Mouse (Mus musculus): ENCODE measurements around the gene Skap1. TPM values are rescaled to one million over a fixed set of nuclear protein-coding genes. Genes with fewer than 3 reads are reported as not detected.

Skap1 gene
- polyA plus RNA-seq, 1 experiment, result 2.3 TPM

DNA sequence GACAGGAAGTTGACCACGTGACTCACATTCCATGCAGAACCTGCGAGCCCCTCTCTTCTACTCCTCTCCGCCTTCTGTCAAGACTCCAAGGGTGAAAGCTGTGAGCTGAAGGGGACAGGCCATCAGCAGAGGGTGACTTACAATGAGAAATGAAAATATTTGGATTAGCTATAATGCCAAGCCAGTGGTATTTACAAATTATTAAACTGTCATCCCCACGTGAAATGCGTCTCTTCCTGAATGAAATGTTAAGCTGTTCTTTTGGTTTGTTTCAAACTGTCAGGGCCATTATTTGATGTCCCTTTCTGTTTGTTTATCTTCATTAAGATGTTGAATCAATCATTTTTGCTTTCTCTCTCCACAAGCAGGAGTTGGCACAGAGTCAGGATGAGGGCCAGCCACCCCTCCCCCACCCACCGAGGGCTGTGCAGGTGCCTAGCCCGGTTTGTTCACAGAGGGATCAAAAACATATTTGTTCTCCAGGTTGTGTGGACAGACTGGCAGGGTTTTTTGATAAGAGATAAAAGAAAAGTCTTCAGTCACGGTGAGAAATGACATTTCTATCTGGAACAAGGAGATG lies 210.5 kb downstream of the Skap1 start:
- no peak for DNase-seq (ENCODE audit: low read depth)
- no peak for TF ChIP-seq CTCF (IDR thresholded peaks at IDR 0.05; ENCODE audit: borderline replicate concordance, extremely low read depth, insufficient read depth, insufficient read length)
- no peak for TF ChIP-seq POLR2A (IDR thresholded peaks at IDR 0.05; ENCODE audit: borderline replicate concordance, extremely low read depth, insufficient read depth, insufficient read length, poor library complexity, severe bottlenecking)

DNA sequence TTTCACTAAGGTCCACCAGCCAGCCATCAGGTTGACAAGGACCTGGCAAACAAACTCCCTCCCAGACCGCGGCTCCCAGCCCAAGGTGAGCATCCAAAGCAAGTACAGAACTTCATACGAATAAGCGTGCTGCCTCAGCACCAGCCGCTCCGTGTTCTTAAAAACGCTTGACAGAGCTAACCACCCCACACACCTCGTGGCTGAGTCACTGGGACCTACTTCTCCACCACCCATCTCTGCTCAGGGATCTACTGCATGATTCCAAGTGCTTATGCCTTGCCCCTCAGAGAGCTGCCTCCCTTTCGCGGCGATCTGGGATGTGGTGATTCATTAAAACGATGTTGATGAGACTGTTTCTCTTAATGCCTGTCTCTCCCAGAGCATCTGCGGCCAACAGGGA lies 213.6 kb downstream of the Skap1 start:
- TF ChIP-seq CTCF (IDR thresholded peaks at IDR 0.05; ENCODE audit: borderline replicate concordance, extremely low read depth, insufficient read depth, insufficient read length), result no peak
- TF ChIP-seq POLR2A (IDR thresholded peaks at IDR 0.05; ENCODE audit: borderline replicate concordance, extremely low read depth, insufficient read depth, insufficient read length, poor library complexity, severe bottlenecking), result no peak
- no peak for DNase-seq (ENCODE audit: low read depth)

DNA sequence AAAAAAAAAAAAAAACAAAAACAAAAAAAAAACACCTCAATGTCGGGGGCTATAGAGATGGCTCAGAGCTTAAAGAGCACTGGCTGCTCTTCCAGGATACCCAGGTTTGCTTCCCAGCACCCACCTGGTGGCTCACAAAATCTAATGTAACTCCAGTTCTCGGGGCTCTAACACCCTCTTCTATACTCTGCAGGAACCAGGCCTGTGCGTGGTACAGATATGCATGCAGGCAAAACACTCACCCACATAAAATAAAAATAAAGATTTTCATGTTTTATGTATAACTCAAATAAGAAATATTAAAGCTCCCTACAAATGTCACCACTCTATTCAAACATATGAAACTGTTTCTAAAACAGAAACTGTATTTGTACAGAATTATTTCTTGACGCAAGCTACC lies 214.6 kb downstream of the Skap1 start:
- DNase-seq (ENCODE audit: low read depth), result no peak
- TF ChIP-seq CTCF (IDR thresholded peaks at IDR 0.05; ENCODE audit: borderline replicate concordance, extremely low read depth, insufficient read depth, insufficient read length) (no peak), POLR2A (IDR thresholded peaks at IDR 0.05; ENCODE audit: borderline replicate concordance, extremely low read depth, insufficient read depth, insufficient read length, poor library complexity, severe bottlenecking) (no peak)

DNA sequence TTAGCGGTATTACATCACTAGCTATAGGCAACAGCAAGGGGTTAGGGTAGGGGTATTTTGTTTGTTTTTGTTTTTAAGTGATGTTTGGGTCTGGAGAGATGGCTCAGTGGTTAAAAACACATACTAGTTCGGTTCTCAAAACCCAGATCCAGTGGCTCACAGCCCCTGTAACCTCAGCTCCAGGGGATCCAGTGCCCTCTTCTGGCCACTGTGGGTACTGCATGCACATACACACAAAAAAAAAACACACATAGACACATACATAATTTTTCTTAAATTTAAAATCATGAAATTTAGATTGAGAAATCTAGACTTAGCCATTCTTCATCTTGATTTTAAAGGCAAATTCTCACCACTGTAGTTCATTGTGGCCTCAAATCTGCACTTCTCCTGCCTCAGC lies 221.0 kb downstream of the Skap1 start:
- no peak for DNase-seq (ENCODE audit: low read depth)
- TF ChIP-seq POLR2A (IDR thresholded peaks at IDR 0.05; ENCODE audit: borderline replicate concordance, extremely low read depth, insufficient read depth, insufficient read length, poor library complexity, severe bottlenecking) (no peak), CTCF (IDR thresholded peaks at IDR 0.05; ENCODE audit: borderline replicate concordance, extremely low read depth, insufficient read depth, insufficient read length) (peak; percentile 36; the same call in 1 of the 2 replicates)

DNA sequence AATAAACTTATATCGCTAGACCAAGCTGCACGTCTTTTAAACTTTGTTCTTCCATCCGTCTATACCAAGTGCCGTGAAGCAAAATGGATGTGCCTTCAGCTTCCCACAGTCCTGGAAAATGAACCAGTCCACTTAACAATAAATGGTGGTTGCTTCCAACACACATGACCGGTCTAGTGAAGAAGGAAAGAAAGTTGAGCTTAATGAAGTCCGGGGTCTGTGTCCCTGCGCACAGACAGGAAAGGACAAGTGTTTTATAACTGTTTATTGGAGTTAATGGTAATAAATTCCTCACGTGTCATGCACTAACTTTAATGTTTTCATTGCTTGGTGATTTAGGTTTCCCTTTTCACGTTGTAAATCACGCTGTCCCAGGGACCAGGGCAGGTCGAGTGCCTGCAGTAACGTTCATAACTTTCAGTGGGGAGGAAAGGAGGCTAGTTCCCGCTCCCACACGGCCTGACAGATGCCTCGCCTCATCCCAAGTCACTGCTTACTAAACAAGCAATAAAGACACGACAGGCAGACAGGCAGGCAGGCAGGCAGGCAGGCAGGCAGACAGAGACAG lies 222.4 kb downstream of the Skap1 start:
- DNase-seq (ENCODE audit: low read depth), result no peak
- no peak for TF ChIP-seq POLR2A (IDR thresholded peaks at IDR 0.05; ENCODE audit: borderline replicate concordance, extremely low read depth, insufficient read depth, insufficient read length, poor library complexity, severe bottlenecking)
- TF ChIP-seq CTCF (IDR thresholded peaks at IDR 0.05; ENCODE audit: borderline replicate concordance, extremely low read depth, insufficient read depth, insufficient read length), result no peak

DNA sequence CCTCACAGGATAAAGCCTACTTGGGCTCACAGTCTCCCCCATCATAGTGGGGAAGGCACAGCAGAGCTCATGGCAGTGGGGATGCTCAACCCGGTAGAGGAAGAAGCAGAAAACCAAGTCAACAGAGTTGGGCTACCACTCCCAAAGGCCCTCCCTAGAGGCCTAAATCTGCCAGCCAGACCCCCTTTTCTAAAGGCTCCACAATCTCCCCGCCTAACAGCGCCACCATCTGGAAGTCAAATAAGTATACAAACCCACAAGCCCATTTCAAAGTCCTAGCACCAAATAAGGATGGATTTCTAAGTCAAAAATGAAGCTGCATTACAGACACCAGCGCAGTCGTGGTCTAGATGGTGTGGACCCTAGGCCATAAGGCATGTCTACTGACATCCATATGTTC lies 227.9 kb downstream of the Skap1 start:
- TF ChIP-seq CTCF (IDR thresholded peaks at IDR 0.05; ENCODE audit: borderline replicate concordance, extremely low read depth, insufficient read depth, insufficient read length), result no peak
- no peak for TF ChIP-seq POLR2A (IDR thresholded peaks at IDR 0.05; ENCODE audit: borderline replicate concordance, extremely low read depth, insufficient read depth, insufficient read length, poor library complexity, severe bottlenecking)

DNA sequence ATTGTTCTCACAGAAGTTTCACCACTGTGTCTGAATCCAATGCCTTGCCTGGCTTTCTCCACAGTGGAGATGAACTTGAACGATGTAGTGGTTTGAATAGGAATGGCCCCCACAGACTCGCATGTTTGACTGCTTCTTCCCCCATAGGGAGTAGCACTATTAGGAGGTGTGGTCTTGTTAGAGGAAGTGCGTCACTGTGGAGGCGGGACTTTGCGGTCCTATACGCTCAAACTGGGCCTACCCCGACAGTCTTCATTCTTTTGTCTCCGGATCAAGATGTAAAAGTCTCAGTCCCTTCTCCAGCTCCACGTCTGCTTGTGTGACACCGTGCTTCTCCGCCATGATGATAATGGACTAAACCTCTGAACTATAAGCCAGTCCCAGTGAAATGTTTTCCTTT lies 229.0 kb downstream of the Skap1 start:
- TF ChIP-seq CTCF (IDR thresholded peaks at IDR 0.05; ENCODE audit: borderline replicate concordance, extremely low read depth, insufficient read depth, insufficient read length), result no peak
- TF ChIP-seq POLR2A (IDR thresholded peaks at IDR 0.05; ENCODE audit: borderline replicate concordance, extremely low read depth, insufficient read depth, insufficient read length, poor library complexity, severe bottlenecking), result no peak
- no peak for DNase-seq (ENCODE audit: low read depth)

More for the DNA sequence above, 227.9 kb downstream of the Skap1 start:
- no peak for DNase-seq (ENCODE audit: low read depth)

DNA sequence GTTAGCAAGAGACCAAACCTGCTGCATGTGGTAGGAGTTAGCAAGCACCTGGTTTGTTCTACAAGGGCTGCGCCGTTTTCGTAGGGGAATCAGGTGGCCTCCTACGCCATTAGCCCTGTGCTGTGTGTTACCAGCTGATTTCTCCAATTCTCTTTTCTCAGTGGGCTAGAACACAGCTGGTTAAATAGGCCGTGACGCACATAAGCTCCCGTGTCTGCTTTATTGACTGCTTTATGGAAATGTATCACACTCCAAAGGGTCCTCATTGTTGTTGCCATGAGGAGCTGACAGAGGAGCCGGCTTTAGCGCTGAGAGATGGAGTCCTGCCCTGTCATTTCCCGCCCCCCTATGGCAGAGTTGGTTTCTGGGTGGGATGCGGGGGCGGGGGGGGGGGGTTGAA lies 230.4 kb downstream of the Skap1 start:
- DNase-seq (ENCODE audit: low read depth), result peak; percentile 49
- TF ChIP-seq CTCF (IDR thresholded peaks at IDR 0.05; ENCODE audit: borderline replicate concordance, extremely low read depth, insufficient read depth, insufficient read length), result no peak
- no peak for TF ChIP-seq POLR2A (IDR thresholded peaks at IDR 0.05; ENCODE audit: borderline replicate concordance, extremely low read depth, insufficient read depth, insufficient read length, poor library complexity, severe bottlenecking)

DNA sequence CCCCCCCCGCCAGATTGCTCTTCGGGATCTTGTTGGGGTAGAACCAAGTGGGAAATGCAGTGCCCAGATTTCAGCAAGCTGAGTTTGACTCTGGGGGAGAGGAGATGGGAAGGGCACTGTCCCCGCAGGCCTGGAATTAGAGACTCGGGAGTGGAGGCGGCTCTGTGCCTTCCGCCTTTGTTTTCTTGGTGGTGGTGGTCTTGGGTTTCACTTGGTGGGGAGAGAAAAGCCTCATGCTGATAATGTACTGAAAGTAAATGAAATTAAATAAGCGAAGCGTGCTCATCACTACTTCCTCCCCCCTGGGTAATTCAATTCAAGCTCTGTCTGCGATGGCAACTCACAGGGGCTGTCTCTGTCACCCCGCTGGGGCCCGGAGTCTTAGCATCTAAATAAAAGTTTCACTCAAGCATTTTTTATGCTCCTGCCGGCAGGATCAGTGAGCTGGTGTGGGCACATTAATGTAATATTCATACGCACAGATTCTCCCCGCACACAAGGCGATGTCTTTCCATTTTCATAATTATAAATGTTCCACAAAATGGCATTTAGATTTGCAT lies 231.9 kb downstream of the Skap1 start:
- peak; percentile 55 for DNase-seq (ENCODE audit: low read depth)
- TF ChIP-seq POLR2A (IDR thresholded peaks at IDR 0.05; ENCODE audit: borderline replicate concordance, extremely low read depth, insufficient read depth, insufficient read length, poor library complexity, severe bottlenecking) (no peak), CTCF (IDR thresholded peaks at IDR 0.05; ENCODE audit: borderline replicate concordance, extremely low read depth, insufficient read depth, insufficient read length) (no peak)

DNA sequence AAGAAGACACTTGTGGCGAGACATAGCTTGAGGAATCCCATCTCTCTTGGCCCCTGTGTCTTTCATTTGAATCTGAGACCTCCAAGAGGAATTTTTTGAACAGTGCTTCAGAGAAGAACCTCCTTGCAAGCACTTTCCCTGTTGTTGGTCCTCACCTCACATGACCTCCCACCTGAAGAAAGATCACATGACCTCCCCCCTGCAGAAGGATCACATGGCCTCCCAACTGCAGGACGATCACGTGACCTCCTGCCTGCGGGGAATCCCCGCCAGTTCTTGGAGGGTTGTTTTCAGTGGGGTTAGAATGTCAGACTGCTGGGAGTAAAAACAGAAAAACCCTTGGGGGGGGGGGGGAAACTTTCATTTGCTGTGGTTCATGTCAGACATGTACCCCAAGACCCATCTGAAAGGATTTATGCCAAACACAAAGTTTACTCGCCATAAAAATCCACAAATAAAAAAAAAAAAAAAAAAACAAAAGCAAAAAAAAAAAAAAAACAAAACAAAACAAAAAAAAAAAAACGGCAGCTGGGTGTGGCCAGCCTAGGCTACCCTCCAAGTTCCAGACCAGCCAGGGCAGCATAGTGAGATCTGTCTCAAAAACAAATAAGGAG lies 232.6 kb downstream of the Skap1 start:
- TF ChIP-seq CTCF (IDR thresholded peaks at IDR 0.05; ENCODE audit: borderline replicate concordance, extremely low read depth, insufficient read depth, insufficient read length) (no peak), POLR2A (IDR thresholded peaks at IDR 0.05; ENCODE audit: borderline replicate concordance, extremely low read depth, insufficient read depth, insufficient read length, poor library complexity, severe bottlenecking) (no peak)
- peak; percentile 62 for DNase-seq (ENCODE audit: low read depth)

DNA sequence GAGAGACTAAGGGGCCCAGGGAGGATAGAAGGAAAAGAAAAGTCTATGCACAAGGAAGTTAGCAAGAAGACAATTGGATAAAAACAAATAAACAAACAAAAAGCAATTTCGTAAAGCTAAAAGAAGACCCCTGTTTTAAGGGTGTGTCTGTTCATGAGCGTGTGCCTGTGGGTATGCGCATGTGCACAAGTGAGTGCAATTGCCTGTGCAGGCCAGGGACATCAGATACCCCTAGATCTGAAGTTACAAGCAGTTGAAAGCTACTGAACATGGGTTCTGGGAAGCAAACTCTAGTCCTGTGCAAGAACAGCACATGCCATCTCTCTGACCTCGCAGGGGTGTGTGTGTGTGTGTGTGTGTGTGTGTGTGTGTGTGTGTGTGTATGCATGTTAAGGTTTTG lies 233.1 kb downstream of the Skap1 start:
- DNase-seq (ENCODE audit: low read depth), result no peak
- TF ChIP-seq CTCF (IDR thresholded peaks at IDR 0.05; ENCODE audit: borderline replicate concordance, extremely low read depth, insufficient read depth, insufficient read length) (no peak), POLR2A (IDR thresholded peaks at IDR 0.05; ENCODE audit: borderline replicate concordance, extremely low read depth, insufficient read depth, insufficient read length, poor library complexity, severe bottlenecking) (no peak)
